Mouse (Mus musculus): Measurements from ENCODE around the gene Ttc26.
"Not testable (repeated sequence)": the region's sequence is repeated elsewhere in the genome, so short reads cannot be mapped to it uniquely, and the experiment has no call there.

The Ttc26 gene

DNA sequence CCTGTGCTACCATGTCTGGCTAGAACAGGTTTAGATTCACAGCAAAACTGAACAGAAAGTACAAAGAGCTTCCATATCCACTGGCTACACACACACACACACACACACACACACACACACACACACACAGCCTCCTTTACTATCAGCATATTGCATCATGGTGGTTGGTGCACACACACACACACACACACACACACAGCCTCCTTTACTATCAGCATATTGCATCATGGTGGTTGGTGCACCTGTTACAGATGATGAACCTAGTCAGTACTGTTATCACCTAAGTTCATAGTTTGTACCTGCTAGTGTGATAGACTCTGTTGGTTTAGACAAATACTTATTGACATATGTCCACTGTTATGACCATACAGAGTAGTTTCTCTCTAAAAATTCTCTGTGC, 75.2 kb downstream of the Ttc26 start:
- DNase-seq (ENCODE audit: low read depth in 1 of 2, low spot score in 2 of 2) = not testable (repeated sequence)

GRCm38 (mm10) chr6:38458075-38458474, 76.8 kb downstream of the Ttc26 start:
- no peak for DNase-seq (ENCODE audit: low read depth in 1 of 2, low spot score in 2 of 2)

DNA sequence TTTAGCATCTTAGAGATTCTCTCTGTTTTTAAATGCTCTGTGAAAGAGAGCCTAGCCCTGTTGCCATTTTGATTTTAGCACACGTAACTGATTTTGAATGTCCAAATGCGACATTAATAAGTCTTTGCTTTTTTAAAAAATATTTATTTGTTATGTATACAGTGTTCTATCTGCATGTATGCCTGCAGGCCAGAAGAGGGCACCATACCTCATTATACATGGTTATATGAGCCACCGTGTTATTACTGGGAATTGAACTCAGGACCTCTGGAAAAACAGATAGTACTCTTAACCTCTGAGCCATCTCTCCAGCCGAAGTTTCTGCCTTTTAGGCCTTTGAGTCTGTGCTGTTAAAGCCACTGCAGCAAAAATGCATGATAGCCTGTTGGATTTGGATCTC, 88.3 kb downstream of the Ttc26 start:
- DNase-seq (ENCODE audit: low read depth in 1 of 2, low spot score in 2 of 2) = no peak
